Mouse (Mus musculus): ENCODE measurements around the gene Zmiz1. TPM values are rescaled to one million over a fixed set of nuclear protein-coding genes. Genes with fewer than 3 reads are reported as not detected.

Zmiz1 gene
- polyA plus RNA-seq, 1 experiment from 2014 or later, result 44.3 TPM

DNA sequence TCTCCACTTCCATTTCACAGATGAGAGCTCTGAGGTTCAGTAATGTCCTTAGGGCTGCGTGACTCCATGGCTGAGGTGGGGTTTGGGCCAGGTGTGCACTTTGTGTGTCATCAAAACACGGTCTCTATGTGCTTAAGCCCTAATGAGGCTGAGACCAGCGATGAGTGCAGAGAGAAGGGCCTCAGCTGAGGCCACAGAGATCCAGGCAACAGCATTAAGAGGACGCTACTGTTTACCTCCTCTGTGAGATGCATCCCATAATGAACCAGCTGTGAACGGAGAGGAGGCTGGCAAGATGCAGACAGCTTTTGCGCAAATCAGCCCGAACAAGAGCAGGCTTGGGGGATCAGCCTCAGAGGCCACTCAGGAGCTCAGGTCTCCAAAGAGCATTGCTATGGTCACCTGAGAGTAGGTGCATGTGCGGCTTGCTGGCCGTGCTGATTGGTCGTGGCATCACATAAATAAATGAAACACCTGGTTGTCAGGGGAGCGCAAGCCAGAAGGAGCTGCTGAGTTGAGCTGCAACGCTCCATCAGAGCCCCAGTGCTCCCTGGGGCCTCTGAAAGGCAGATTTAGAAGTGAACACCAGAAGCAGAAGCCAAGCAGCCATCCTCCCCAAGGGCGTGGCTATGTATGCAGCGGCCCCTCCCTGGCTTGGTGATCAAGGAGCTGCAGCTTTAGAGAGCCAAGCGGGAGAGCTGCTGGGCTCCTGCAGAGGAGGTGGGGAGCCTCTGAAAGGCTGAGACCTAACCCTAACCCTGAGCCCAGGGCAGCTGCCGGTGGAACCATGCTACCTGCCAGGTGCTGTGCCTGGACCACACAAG lies 115.3 kb downstream of the Zmiz1 start:
- peaks cover 30% of the 10 kb centered on the region for H3K4me1 ChIP-seq
- WGBS, result 47% methylated on average over 16 of the region's 16 CpGs
- H3K36me3 ChIP-seq, result peaks cover 75% of the 10 kb centered on the region
- H3K4me2 ChIP-seq, result no peak overlapping the region
- no peaks in the 10 kb centered on the region for H3K27me3 ChIP-seq
- H3K9me3 ChIP-seq, result no peaks in the 10 kb centered on the region
- peak overlapping the region; percentile 36 for H3K9ac ChIP-seq
- H3K27ac ChIP-seq, result peak overlapping the region; percentile 9; the same call in 1 of the 2 replicates
- H3K4me3 ChIP-seq, result no peak overlapping the region
- ATAC-seq (ENCODE audit: insufficient number of reproducible peaks, insufficient read depth, low FRiP score, low TSS enrichment, low read depth), result no peak

DNA sequence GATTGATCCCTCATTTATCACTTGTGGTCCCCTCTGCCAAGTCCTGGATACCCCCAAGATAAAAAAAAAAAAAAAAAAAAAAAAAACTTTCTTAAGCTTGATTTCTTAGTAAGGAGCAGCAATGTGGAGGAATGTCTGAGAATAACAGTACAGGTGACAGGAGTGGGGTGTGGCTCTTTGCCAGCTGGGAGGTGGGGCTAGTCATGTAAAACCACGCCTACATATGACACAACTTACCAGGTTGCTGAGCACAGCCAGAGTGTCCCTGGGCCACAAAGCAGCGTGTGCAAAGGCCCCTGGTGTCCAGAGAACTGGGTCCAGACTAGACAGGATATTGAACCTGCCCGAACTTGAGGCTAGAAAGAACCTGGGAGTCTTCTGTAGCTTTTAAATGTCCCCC lies 117.7 kb downstream of the Zmiz1 start:
- Histone ChIP-seq H3K4me1 (peaks cover 33% of the 10 kb centered on the region), H3K36me3 (peaks cover 98% of the 10 kb centered on the region), H3K27ac (no peak overlapping the region), H3K9ac (no peak overlapping the region), H3K9me3 (no peaks in the 10 kb centered on the region), H3K4me2 (no peak overlapping the region), H3K27me3 (no peaks in the 10 kb centered on the region), H3K4me3 (no peak overlapping the region)
- no peak for ATAC-seq (ENCODE audit: insufficient number of reproducible peaks, insufficient read depth, low FRiP score, low TSS enrichment, low read depth)
- WGBS, result 80% methylated on average over 3 of the region's 3 CpGs

DNA sequence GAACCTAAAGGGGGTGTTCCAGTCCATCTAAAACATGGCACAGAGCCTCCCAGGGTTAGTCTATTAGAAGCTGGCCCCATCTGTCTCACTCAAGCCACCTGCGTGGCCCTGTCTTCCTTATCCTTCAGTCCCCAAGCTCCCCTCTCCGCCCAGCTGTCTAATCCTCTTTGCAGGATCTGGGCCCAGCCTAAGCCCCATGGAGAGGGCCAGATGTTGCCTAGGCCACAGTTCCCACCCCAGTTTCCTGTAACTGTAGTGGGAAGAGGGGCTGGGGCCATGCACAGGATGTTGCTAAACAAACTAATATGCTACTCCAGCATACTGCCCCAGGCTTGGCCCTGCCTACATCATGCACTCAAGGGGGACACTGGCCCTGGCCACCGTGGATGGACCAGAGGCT lies 118.4 kb downstream of the Zmiz1 start:
- H3K9ac ChIP-seq, result no peak overlapping the region
- H3K4me2 ChIP-seq, result no peak overlapping the region
- ATAC-seq (ENCODE audit: insufficient number of reproducible peaks, insufficient read depth, low FRiP score, low TSS enrichment, low read depth), result no peak
- WGBS, result 59% methylated on average over 3 of the region's 3 CpGs
- H3K9me3 ChIP-seq, result no peaks in the 10 kb centered on the region
- H3K4me3 ChIP-seq, result no peak overlapping the region
- H3K36me3 ChIP-seq, result peaks cover 98% of the 10 kb centered on the region
- H3K27me3 ChIP-seq, result no peaks in the 10 kb centered on the region
- H3K4me1 ChIP-seq, result peaks cover 33% of the 10 kb centered on the region
- 0 out of 2 replicates have a peak overlapping the region, but pooled peaks have one; percentile 14 for H3K27ac ChIP-seq

DNA sequence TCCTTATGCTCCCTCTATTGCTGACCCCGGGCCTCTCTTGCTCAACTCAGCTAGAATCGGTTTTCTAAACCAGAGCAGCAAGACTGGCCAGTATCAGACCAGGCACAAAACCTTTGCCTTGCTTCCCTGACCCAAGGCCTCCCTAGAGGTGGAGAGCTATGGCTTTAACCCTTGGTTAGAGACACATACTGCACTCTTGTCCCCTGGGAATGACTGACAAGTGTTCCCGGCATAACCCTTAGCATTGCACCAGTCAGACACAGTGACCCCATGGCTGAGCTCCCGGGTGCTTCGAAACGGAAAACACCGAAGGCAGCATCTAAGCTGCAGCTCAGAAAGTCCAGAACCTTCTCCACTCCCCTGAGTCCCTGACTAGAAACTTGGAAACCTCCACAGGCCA lies 120.6 kb downstream of the Zmiz1 start:
- Histone ChIP-seq H3K9me3 (no peaks in the 10 kb centered on the region), H3K9ac (no peak overlapping the region), H3K27me3 (no peaks in the 10 kb centered on the region), H3K36me3 (peaks cover 95% of the 10 kb centered on the region), H3K4me3 (no peak overlapping the region), H3K4me1 (peaks cover 28% of the 10 kb centered on the region), H3K27ac (no peak overlapping the region), H3K4me2 (no peak overlapping the region)
- ATAC-seq (ENCODE audit: insufficient number of reproducible peaks, insufficient read depth, low FRiP score, low TSS enrichment, low read depth), result no peak
- WGBS, result 81% methylated on average over 7 of the region's 7 CpGs

DNA sequence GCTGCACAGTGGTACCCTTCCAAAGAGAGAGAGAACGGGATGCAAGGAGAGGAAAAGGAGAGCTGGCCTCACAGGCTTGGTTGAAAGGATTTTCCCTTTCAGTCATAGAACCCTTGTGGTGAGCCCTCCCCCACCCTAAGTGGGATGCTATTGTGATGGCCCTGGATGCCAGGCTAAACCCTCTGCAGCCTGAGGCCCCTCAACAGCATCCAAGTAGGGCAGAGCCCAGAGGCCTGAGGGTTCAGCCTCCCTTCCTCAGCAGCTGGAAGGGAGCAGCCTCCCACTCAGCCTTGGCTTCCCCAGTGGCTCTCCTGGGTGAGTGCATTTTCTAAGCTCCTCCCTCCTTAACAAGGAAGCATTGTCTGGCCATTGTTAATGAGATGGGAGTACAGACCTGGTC lies 121.4 kb downstream of the Zmiz1 start:
- H3K4me1 ChIP-seq, result peaks cover 35% of the 10 kb centered on the region
- no peak overlapping the region for H3K4me3 ChIP-seq
- H3K36me3 ChIP-seq, result peaks cover 87% of the 10 kb centered on the region
- no peaks in the 10 kb centered on the region for H3K9me3 ChIP-seq
- 29% methylated on average over 1 of the region's 1 CpGs for WGBS
- H3K9ac ChIP-seq, result no peak overlapping the region
- ATAC-seq (ENCODE audit: insufficient number of reproducible peaks, insufficient read depth, low FRiP score, low TSS enrichment, low read depth), result no peak
- no peak overlapping the region for H3K27ac ChIP-seq
- H3K4me2 ChIP-seq, result no peak overlapping the region
- H3K27me3 ChIP-seq, result no peaks in the 10 kb centered on the region

DNA sequence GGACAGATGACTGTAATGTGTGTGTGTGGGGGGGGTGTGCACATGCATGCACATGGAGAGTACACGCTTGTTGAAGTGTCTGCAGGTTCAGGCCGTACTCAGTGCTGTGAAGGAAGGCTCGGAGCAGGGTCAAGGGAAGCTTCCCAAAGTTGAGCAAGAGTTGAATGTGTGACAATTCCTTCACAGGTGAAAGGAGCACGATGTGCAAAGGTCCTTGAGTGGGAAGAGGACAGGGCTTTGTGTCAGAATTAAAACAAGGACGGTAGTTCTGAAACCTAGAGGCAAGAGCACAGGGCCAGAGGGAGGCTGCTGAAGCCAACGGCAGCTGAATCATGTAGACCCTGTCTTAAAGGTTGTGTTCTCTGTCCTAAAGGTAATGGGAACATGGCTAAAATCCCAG lies 123.6 kb downstream of the Zmiz1 start:
- H3K9me3 ChIP-seq, result no peaks in the 10 kb centered on the region
- H3K27ac ChIP-seq, result no peak overlapping the region
- ATAC-seq (ENCODE audit: insufficient number of reproducible peaks, insufficient read depth, low FRiP score, low TSS enrichment, low read depth), result no peak
- no peak overlapping the region for H3K4me2 ChIP-seq
- H3K4me3 ChIP-seq, result no peak overlapping the region
- H3K4me1 ChIP-seq, result peaks cover 46% of the 10 kb centered on the region
- H3K36me3 ChIP-seq, result peaks cover 65% of the 10 kb centered on the region
- H3K9ac ChIP-seq, result no peak overlapping the region
- H3K27me3 ChIP-seq, result no peaks in the 10 kb centered on the region
- 95% methylated on average over 6 of the region's 6 CpGs for WGBS

DNA sequence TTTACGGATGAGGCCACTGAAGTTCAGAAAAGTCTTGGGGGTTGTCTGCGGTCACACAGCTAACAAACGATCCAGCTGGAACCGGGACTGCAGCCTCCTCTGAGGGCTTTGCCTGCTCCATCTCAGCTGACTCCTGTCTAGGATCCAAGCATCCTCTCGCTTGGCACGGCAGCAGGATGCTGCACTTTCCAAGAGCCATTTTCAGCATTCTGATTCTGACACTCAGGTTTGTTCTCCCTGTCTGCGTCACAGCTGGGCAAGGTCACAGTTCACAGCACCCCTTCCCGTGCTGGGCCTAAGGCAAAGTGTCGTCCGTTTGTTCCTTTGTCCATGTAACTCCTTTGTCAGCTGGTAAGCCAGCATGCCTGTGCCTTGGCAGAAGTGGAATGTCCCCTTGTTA lies 124.9 kb downstream of the Zmiz1 start:
- Histone ChIP-seq H3K4me1 (peaks cover 58% of the 10 kb centered on the region), H3K36me3 (peaks cover 53% of the 10 kb centered on the region), H3K4me3 (no peak overlapping the region), H3K9ac (peak overlapping the region; percentile 3; the same call in 1 of the 2 replicates), H3K27ac (peak overlapping the region; percentile 34), H3K27me3 (no peaks in the 10 kb centered on the region), H3K4me2 (no peak overlapping the region), H3K9me3 (no peaks in the 10 kb centered on the region)
- ATAC-seq (ENCODE audit: insufficient number of reproducible peaks, insufficient read depth, low FRiP score, low TSS enrichment, low read depth), result no peak
- WGBS, result 79% methylated on average over 10 of the region's 10 CpGs

DNA sequence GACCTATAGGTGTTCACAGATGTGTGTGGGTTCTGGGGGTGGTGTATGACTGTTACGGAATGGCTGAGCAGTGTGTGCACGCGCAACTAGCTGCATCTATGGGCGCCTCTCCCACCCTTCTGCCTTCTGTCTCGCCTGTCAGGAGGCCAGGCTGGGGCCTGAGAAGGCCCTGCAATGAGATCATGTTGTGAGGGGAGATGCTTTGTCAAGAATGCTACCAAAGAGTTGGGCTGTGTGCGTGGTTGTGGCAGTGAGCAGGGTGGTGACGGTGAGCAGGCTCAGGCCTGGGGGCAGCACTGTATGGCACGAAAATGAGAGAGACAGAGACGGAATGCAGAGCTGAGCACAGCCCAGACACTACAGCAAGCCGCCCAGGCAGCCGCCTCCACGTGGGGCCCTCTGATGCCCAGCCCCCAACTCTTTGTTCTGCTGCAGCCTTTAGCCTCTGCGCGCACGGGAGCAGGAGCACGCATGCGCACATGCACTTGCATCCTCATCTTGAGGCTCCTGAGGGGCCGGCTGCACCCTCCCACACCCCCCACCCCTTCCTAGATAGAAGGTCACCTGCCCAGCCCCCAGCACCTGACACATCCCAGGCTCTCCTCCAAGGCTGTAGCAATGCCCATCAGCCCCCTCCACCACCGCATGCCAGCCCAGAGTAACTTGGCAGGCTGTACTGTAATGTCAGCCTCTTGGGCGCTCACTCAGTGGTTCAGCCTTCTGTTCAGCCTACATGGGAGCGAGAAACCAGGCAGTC lies 126.7 kb downstream of the Zmiz1 start:
- H3K4me3 ChIP-seq, result no peak overlapping the region

DNA sequence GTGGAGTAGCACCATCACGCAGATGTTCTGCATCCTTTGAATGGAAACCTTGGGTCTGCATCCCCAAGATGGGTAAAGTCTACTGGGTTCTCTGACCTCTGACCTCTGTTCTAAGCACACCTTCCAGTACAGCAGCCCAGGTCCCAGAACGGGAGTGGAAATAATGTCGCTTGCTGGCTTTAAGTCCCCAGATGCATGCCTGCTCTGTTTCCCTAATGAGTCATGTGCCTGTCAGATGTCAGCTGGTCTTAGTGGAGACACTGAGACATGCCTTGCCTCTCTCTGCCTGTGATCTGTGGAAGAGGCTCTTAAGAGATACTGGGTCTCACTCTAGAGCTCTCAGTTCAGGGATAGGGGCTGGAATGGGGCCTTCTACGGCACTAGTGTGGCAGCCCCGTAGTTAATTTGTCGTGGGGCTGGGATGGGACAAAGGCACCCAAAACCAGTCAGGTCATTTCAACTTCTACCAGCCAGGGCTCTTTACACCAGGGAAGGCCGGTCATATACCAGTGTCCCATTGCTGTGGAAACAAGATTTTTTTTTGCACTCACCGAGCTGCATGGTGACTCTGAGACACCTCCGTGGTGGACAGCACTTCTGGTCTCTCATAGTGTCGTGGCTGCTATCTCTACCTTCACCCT lies 128.0 kb downstream of the Zmiz1 start:
- Histone ChIP-seq H3K9ac (peak overlapping the region; percentile 58), H3K4me1 (peaks cover 70% of the 10 kb centered on the region), H3K4me2 (peak overlapping the region; percentile 7; the same call in 1 of the 2 replicates), H3K27me3 (no peaks in the 10 kb centered on the region), H3K4me3 (no peak overlapping the region), H3K27ac (peak overlapping the region; percentile 92), H3K36me3 (peaks cover 41% of the 10 kb centered on the region), H3K9me3 (no peaks in the 10 kb centered on the region)
- 35% methylated on average over 10 of the region's 10 CpGs for WGBS
- no peak for ATAC-seq (ENCODE audit: insufficient number of reproducible peaks, insufficient read depth, low FRiP score, low TSS enrichment, low read depth)

More for the DNA sequence above, 126.7 kb downstream of the Zmiz1 start:
- peaks cover 48% of the 10 kb centered on the region for H3K36me3 ChIP-seq
- H3K4me2 ChIP-seq, result peak overlapping the region; percentile 7; the same call in 1 of the 2 replicates
- H3K9ac ChIP-seq, result peak overlapping the region; percentile 63
- peaks cover 68% of the 10 kb centered on the region for H3K4me1 ChIP-seq
- peak; percentile 50 for ATAC-seq (ENCODE audit: insufficient number of reproducible peaks, insufficient read depth, low FRiP score, low TSS enrichment, low read depth)
- 20% methylated on average over 21 of the region's 21 CpGs for WGBS
- H3K27ac ChIP-seq, result peak overlapping the region; percentile 92
- no peaks in the 10 kb centered on the region for H3K27me3 ChIP-seq
- no peaks in the 10 kb centered on the region for H3K9me3 ChIP-seq

DNA sequence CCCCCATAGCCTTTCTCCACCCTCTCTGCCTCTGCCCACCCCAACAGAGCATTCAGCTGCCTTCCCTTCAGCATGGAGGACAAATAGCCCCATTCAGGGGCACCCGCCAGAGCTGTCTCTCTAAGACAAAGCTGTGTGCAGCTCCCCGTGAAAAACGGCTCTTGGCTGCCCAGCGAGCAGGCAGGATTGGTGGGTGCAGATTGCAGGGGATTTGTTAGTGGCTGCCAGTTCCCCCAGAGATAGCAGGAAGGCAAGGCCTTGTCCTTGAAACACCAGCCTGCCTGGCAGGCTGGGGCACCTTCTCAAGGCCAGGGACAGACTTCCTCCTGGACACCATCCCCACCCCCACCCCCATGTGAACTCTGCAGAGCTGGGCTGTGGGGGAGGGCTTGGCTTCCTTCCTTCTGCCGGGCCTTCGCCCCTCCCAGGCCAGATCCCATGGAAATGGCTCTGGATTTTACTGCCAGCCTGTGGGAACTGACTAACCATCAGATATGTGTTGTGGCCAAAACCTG lies 128.6 kb downstream of the Zmiz1 start:
- H3K9me3 ChIP-seq, result no peaks in the 10 kb centered on the region
- H3K4me3 ChIP-seq, result no peak overlapping the region
- ATAC-seq (ENCODE audit: insufficient number of reproducible peaks, insufficient read depth, low FRiP score, low TSS enrichment, low read depth), result no peak
- 12% methylated on average over 6 of the region's 6 CpGs for WGBS
- H3K4me2 ChIP-seq, result peak overlapping the region; percentile 7
- peak overlapping the region; percentile 92 for H3K27ac ChIP-seq
- peak overlapping the region; percentile 58 for H3K9ac ChIP-seq
- peaks cover 76% of the 10 kb centered on the region for H3K4me1 ChIP-seq
- H3K36me3 ChIP-seq, result peaks cover 38% of the 10 kb centered on the region
- H3K27me3 ChIP-seq, result no peaks in the 10 kb centered on the region

DNA sequence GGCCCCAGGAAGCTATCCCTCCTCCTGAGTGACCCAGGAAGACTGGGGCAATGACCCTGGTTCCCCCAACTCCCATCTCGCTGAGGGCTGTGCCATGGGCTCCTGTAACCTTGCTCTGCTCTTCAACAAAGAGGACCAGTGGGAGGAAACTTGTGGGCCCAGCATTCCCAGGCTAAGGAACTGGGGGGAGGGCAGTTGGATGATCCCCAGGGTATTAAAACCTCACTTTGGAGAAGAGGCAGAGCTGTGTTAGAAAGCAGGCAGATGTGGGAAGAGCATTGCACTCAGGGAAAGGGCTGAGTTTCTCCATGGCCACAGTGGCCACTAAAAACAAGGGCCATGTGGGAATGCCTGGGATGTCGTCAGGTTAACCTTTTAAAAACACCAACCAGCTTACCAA lies 129.2 kb downstream of the Zmiz1 start:
- peak overlapping the region; percentile 58 for H3K9ac ChIP-seq
- 33% methylated on average over 2 of the region's 2 CpGs for WGBS
- H3K36me3 ChIP-seq, result peaks cover 34% of the 10 kb centered on the region
- H3K4me1 ChIP-seq, result peaks cover 82% of the 10 kb centered on the region
- no peaks in the 10 kb centered on the region for H3K27me3 ChIP-seq
- peak overlapping the region; percentile 92 for H3K27ac ChIP-seq
- no peaks in the 10 kb centered on the region for H3K9me3 ChIP-seq
- no peak overlapping the region for H3K4me3 ChIP-seq
- no peak for ATAC-seq (ENCODE audit: insufficient number of reproducible peaks, insufficient read depth, low FRiP score, low TSS enrichment, low read depth)
- peak overlapping the region; percentile 7; the same call in 1 of the 2 replicates for H3K4me2 ChIP-seq
